Mouse (Mus musculus) kidney, postnatal 0 days (tissue): ENCODE data around the gene Ccl20. TPM values are rescaled to one million over a fixed set of nuclear protein-coding genes. Genes with fewer than 3 reads are reported as not detected.

Experiments used
- ATAC-seq: fragments of 200-750 bp; cut with Nextera tagmentation; replicated peaks from 2 replicates; pipeline ENCODE4 v1.8.0; 2017; ENCODE audit warnings: low read depth, moderate number of reproducible peaks, moderate TSS enrichment, moderate library complexity; ENCODE audit not compliant: low FRiP score
- DNase-seq: peaks from one replicate; pipeline ENCODE4 v3.0.0-alpha.2; 2016; ENCODE audit warnings: low spot score
- H3K27ac ChIP-seq: fragments of 300-500 bp; sonication (generic); 2 replicates; pipeline ENCODE4 v1.5.1; 2014; ENCODE audit warnings: mild to moderate bottlenecking
- H3K27me3 ChIP-seq: fragments of 300-500 bp; sonication (generic); 2 replicates; pipeline ENCODE4 v1.6.1; 2014; ENCODE audit warnings: low read length, mixed read lengths; ENCODE audit not compliant: insufficient read depth
- H3K36me3 ChIP-seq: fragments of 300-500 bp; sonication (generic); 2 replicates; pipeline ENCODE4 v1.6.1; 2014; ENCODE audit warnings: low read length, mixed read lengths; ENCODE audit not compliant: insufficient read depth
- H3K4me1 ChIP-seq: fragments of 300-500 bp; sonication (generic); replicated peaks from 2 replicates; pipeline ENCODE4 v1.6.1; 2014; ENCODE audit warnings: antibody characterized with exemption, low read length, mixed read lengths; ENCODE audit not compliant: insufficient read depth
- H3K4me2 ChIP-seq: fragments of 300-500 bp; sonication (generic); 2 replicates; pipeline ENCODE4 v1.6.1; 2014; ENCODE audit warnings: mild to moderate bottlenecking, low read length, moderate library complexity, mixed read lengths
- H3K4me3 ChIP-seq: fragments of 300-500 bp; sonication (generic); replicated peaks from 2 replicates; pipeline ENCODE4 v1.5.1; 2014; ENCODE audit warnings: low read depth, low read length
- H3K9ac ChIP-seq: fragments of 300-500 bp; sonication (generic); 2 replicates; pipeline ENCODE4 v1.6.1; 2014; ENCODE audit warnings: low read depth, low read length
- H3K9me3 ChIP-seq: fragments of 300-500 bp; sonication (generic); replicated peaks from 2 replicates; pipeline ENCODE4 v1.6.1; 2016; ENCODE audit warnings: low read length, inconsistent platforms, mixed read lengths
- CTCF ChIP-seq: IDR thresholded peaks from 2 replicates; pipeline ENCODE4 v1.5.1; 2016; ENCODE audit warnings: antibody characterized with exemption, low read depth, mild to moderate bottlenecking, moderate library complexity
- WGBS: fragments of 180-500 bp; shearing (Covaris S2); extraction: QIAGEN DNeasy Blood & Tissue Kit; methylation state at CpG from one replicate; pipeline ENCODE4 v1.1.7; 2014; 5-methylcytosine and 5-hydroxymethylcytosine counted together
- polyA plus RNA-seq: library from polyadenylated mRNA; unstranded; fragments of >200 nt; fragmentation: Nextera tagmentation; extraction: Ambion mirVana; gene quantifications from 2 replicates; pipeline ENCODE4 v1.2.1, GENCODE M21; 2015

Gene Ccl20
- polyA plus RNA-seq: 0.46 and 1.5 TPM in 2 replicates

GRCm38 (mm10) chr1:83116447-83117137 is at the start of gene Ccl20:
TSS of gene Ccl20 (plus strand) at chr1:83116766.
- no peak within 1 kb of the TSS for H3K4me2 ChIP-seq
- no peak within 1 kb of the TSS for H3K9ac ChIP-seq
- no peaks in the 10 kb centered on the region for H3K9me3 ChIP-seq
- no peaks in the 10 kb centered on the region for H3K4me1 ChIP-seq
- no peak within 1 kb of the TSS for H3K27ac ChIP-seq
- DNase-seq (no peak), ATAC-seq (no peak)
- no peaks in the 10 kb centered on the region for H3K27me3 ChIP-seq
- no peaks in the 10 kb centered on the region for H3K36me3 ChIP-seq
- no peak within 1 kb of the TSS for H3K4me3 ChIP-seq
- 40% methylated on average over 8 of the region's 8 CpGs for WGBS
- no peak for TF ChIP-seq CTCF

DNA sequence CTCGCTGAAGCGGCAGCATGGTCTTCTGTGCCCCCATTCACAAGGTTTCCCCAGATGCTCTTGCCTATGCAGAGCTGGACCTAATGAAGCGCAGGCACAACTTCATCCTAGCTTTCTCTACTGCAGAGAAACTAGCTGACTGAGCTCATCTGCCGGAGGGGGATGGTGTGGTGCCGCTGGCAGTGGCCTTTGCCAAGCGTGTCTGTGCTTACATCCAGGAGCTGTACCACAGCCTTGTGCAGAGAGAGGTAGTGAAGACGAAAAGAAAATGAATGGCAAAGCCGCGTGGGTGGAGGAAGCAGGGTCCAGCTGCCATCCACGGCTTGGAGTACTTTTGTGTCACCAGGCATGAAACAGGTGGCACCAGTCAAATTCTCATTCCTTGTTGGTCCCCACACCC is 49.4 kb upstream of the Ccl20 start:
- Histone ChIP-seq H3K9me3 (no peaks in the 10 kb centered on the region), H3K4me2 (no peak overlapping the region), H3K4me1 (no peaks in the 10 kb centered on the region), H3K27ac (no peak overlapping the region), H3K4me3 (no peak overlapping the region), H3K36me3 (no peaks in the 10 kb centered on the region), H3K27me3 (no peaks in the 10 kb centered on the region), H3K9ac (no peak overlapping the region)
- TF ChIP-seq CTCF: no peak
- ATAC-seq (no peak), DNase-seq (no peak)
- 78% methylated on average over 10 of the region's 10 CpGs for WGBS

GRCm38 (mm10) chr1:83075526-83076189 is 40.9 kb upstream of the Ccl20 start:
- Histone ChIP-seq H3K4me2 (peak overlapping the region; percentile 47), H3K4me3 (peak overlapping the region; percentile 23; the same call in 1 of the 2 replicates), H3K27me3 (no peaks in the 10 kb centered on the region), H3K9ac (no peak overlapping the region), H3K9me3 (no peaks in the 10 kb centered on the region), H3K36me3 (no peaks in the 10 kb centered on the region), H3K27ac (no peak overlapping the region), H3K4me1 (no peaks in the 10 kb centered on the region)
- 34% methylated on average over 15 of the region's 15 CpGs for WGBS
- no peak for TF ChIP-seq CTCF
- no peak for ATAC-seq
- DNase-seq: no peak

DNA sequence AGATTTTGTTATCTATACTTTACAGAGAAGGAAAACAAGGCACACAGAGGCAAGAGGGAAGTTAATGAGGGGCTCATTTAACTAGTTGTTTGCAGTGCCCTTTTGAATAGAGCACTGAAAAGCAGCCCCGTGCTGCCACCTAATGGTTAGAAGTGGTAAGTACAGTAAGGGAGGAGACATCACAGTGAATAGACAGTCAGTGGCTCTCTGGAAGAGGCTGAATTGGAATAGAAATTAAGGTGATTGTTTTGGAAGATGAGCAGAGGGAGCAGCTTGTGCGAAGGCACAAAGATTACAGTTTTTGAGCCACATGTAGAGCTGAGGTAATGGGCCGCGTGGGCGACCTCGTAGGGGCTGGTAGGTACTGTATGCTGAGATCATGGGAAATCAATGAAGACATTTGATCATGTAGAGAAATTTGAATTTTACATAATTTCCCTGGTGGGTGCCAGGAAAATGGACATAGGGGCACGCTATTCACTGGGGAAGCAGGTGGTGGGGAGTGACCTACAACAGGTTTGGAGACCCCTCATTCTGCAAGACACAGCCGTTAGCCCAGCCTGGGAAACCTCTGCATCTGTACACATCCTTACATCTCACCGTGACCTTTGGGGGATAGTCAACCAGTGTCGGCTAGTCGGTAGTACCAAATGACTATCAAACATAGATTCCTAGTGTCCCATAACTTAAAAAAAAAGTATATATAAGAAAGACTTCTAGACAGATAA is 40.2 kb upstream of the Ccl20 start:
- H3K9ac ChIP-seq: no peak overlapping the region
- peak; percentile 89 for TF ChIP-seq CTCF
- peak overlapping the region; percentile 23; the same call in 1 of the 2 replicates for H3K4me3 ChIP-seq

DNA sequence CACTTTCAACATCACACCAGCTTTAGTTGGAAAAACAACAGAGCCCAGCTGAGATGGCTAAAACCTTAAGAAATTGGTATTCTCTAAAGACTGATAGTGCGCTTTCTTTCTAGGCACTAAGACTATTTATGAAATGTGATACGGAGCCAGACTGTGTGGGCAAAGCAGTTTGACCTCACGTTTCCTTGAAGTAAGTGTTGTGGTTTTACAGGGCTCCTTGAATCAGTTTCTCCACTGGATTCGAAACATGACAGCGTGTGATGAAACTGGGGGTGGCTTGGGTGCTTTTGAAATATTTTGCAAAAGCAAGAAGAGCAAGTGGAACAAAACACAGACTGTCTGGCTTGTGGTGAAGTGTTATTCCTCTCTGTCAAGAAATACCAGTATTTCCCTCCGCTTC is 39.5 kb upstream of the Ccl20 start:
- Histone ChIP-seq H3K4me2 (no peak overlapping the region), H3K9me3 (no peaks in the 10 kb centered on the region), H3K4me1 (no peaks in the 10 kb centered on the region), H3K4me3 (no peak overlapping the region), H3K27me3 (no peaks in the 10 kb centered on the region), H3K27ac (no peak overlapping the region), H3K36me3 (no peaks in the 10 kb centered on the region), H3K9ac (no peak overlapping the region)
- WGBS: 72% methylated on average over 6 of the region's 6 CpGs
- DNase-seq: no peak
- no peak for ATAC-seq
- no peak for TF ChIP-seq CTCF

More for the DNA sequence above, 40.2 kb upstream of the Ccl20 start:
- DNase-seq (peak; percentile 84), ATAC-seq (peak; percentile 69; the same call in 1 of the 2 replicates)
- Histone ChIP-seq H3K27ac (no peak overlapping the region), H3K27me3 (no peaks in the 10 kb centered on the region), H3K9me3 (no peaks in the 10 kb centered on the region), H3K4me1 (no peaks in the 10 kb centered on the region), H3K4me2 (peak overlapping the region; percentile 47), H3K36me3 (no peaks in the 10 kb centered on the region)
- 47% methylated on average over 11 of the region's 11 CpGs for WGBS

- peak; percentile 28 for DNase-seq
- no peaks in the 10 kb centered on the region for H3K27me3 ChIP-seq
- H3K27ac ChIP-seq: no peak overlapping the region
- no peak overlapping the region for H3K4me2 ChIP-seq
- no peaks in the 10 kb centered on the region for H3K36me3 ChIP-seq
- no peak overlapping the region for H3K9ac ChIP-seq
- H3K4me1 ChIP-seq: no peaks in the 10 kb centered on the region
- ATAC-seq: no peak
- TF ChIP-seq CTCF: no peak
- no peaks in the 10 kb centered on the region for H3K9me3 ChIP-seq
- H3K4me3 ChIP-seq: no peak overlapping the region
- 73% methylated on average over 2 of the region's 2 CpGs for WGBS
These were observed 31.8 kb upstream of the Ccl20 start for GRCm38 (mm10) chr1:83084790-83085189.
